20 mouse cellular contexts compared by ENCODE assay signal in genomic region chr17:46024192-46024591, GRCm38 (mm10).
"Had no signal": no experiment of that assay in that cellular context is flagged by ENCODE, and none has a peak within 500 bp of the region (broad histone marks: within the 10 kb centered on the region; RNA-seq: fewer than 3 reads in every experiment).

No protein-coding gene starts in this region.

- DNase-seq: liver, postnatal 0 days; lung, adult 2 months; lung, postnatal 14 days; lung, postnatal 36 days; retina, postnatal 1 day; right cerebral cortex, adult 18-20 months; right cerebral cortex, postnatal 25 days; right cerebral cortex, postnatal 4 days; spleen, adult 18-20 months; thymus, adult 18-20 months; thymus, postnatal 14 days; thymus, postnatal 36 days had no signal

- H3K4me3 ChIP-seq: liver, embryonic 15.5 days; lung, embryonic 15.5 days; midbrain, embryonic 13.5 days; midbrain, embryonic 15.5 days; neural tube, embryonic 13.5 days; neural tube, embryonic 15.5 days had no signal

- H3K27me3 ChIP-seq: liver, embryonic 15.5 days; lung, embryonic 15.5 days; midbrain, embryonic 13.5 days; midbrain, embryonic 15.5 days; neural tube, embryonic 13.5 days; neural tube, embryonic 15.5 days had no signal

- H3K27ac ChIP-seq: liver, embryonic 15.5 days; lung, embryonic 15.5 days; macrophage; midbrain, embryonic 13.5 days; midbrain, embryonic 15.5 days; neural tube, embryonic 13.5 days; neural tube, embryonic 15.5 days had no signal

- H3K4me2 ChIP-seq: liver, embryonic 15.5 days; lung, embryonic 15.5 days; midbrain, embryonic 11.5 days; midbrain, embryonic 13.5 days; midbrain, embryonic 15.5 days; neural tube, embryonic 13.5 days; neural tube, embryonic 15.5 days had no signal
